Mouse (Mus musculus) embryo, embryonic 11.5 days (tissue): ENCODE data around the gene Ube2j1.

Experiments used
- DNase-seq: peaks from one replicate; pipeline ENCODE4 v3.0.0-alpha.2; 2012; ENCODE audit warnings: low read depth, low spot score

The Ube2j1 gene

GRCm38 (mm10) chr4:33012484-33012883 lies 18.7 kb upstream of the Ube2j1 start:
- no peak for DNase-seq

GRCm38 (mm10) chr4:33018361-33018999 lies 12.7 kb upstream of the Ube2j1 start:
- DNase-seq: peak; percentile 78

GRCm38 (mm10) chr4:33024420-33024819 lies 6.8 kb upstream of the Ube2j1 start:
- DNase-seq: no peak

GRCm38 (mm10) chr4:33029104-33029503 lies 2.1 kb upstream of the Ube2j1 start:
- DNase-seq: no peak

- DNase-seq: peak; percentile 27
These were observed 687 bp upstream of the Ube2j1 start for GRCm38 (mm10) chr4:33030264-33031194.

GRCm38 (mm10) chr4:33032045-33032444 lies 829 bp downstream of the Ube2j1 start:
- no peak for DNase-seq

GRCm38 (mm10) chr4:33033515-33033914 lies 2.3 kb downstream of the Ube2j1 start:
- no peak for DNase-seq

GRCm38 (mm10) chr4:33039826-33040225 lies 8.6 kb downstream of the Ube2j1 start:
- no peak for DNase-seq

- no peak for DNase-seq
These were observed 18.4 kb downstream of the Ube2j1 start for GRCm38 (mm10) chr4:33049601-33050000.

GRCm38 (mm10) chr4:33052055-33052454 lies 20.8 kb downstream of the Ube2j1 start:
- no peak for DNase-seq

GRCm38 (mm10) chr4:33052650-33053049 lies 21.4 kb downstream of the Ube2j1 start:
- DNase-seq: no peak

- no peak for DNase-seq
These were observed 23.2 kb downstream of the Ube2j1 start for GRCm38 (mm10) chr4:33054426-33054825.

- no peak for DNase-seq
These were observed 25.1 kb downstream of the Ube2j1 start for GRCm38 (mm10) chr4:33056317-33056716.

GRCm38 (mm10) chr4:33057890-33058687 lies 26.9 kb downstream of the Ube2j1 start:
- no peak for DNase-seq

GRCm38 (mm10) chr4:33061158-33061557 lies 29.9 kb downstream of the Ube2j1 start:
- no peak for DNase-seq

- no peak for DNase-seq
These were observed 31.8 kb downstream of the Ube2j1 start, which contains the start of gene Gabrr2 for GRCm38 (mm10) chr4:33062981-33063380. Gabrr2 (plus strand) TSS chr4:33062999.

- no peak for DNase-seq
These were observed 33.8 kb downstream of the Ube2j1 start for GRCm38 (mm10) chr4:33064986-33065385.

- DNase-seq: no peak
These were observed 35.2 kb downstream of the Ube2j1 start for GRCm38 (mm10) chr4:33066223-33066960.

GRCm38 (mm10) chr4:33067331-33067730 lies 36.1 kb downstream of the Ube2j1 start:
- DNase-seq: no peak

GRCm38 (mm10) chr4:33067826-33068225 lies 36.6 kb downstream of the Ube2j1 start:
- no peak for DNase-seq

- DNase-seq: no peak
These were observed 37.7 kb downstream of the Ube2j1 start for GRCm38 (mm10) chr4:33068894-33069293.
